8 mouse cellular contexts compared by ENCODE assay signal in the genomic region with DNA sequence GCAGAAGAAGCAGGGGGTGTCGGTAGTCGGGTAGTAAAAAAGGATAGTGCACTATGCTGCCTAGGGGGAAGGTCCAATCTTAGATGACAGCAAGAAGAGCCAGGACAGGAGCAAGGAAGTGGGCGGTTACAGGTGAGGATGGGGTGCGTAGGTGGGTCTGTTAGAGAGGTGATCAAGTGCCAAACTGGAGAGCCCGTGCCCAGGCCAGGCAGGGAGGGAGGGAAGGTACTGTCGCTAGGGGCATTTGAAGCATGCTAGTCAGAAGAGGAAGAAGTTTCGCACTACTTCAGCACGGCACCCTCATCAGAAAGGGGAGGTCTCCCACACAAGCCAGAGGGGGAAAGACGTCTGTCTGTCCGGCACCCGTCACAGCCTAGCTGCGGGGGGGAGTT. TPM values are rescaled to one million over a fixed set of nuclear protein-coding genes. Genes with fewer than 3 reads are reported as not detected.
DNase-seq lines count a peak whose midpoint lies in the region; ATAC-seq and TF ChIP-seq lines count a peak whose summit lies in the region.

No protein-coding gene starts in this region.

- H3K4me2 ChIP-seq in embryonic facial prominence, embryonic 15.5 days (replicated peaks) = peak overlapping the region; percentile 77
- H3K4me2 ChIP-seq in limb, embryonic 13.5 days (replicated peaks) = peak overlapping the region; percentile 82

- DNase-seq in liver, adult 2 months (ENCODE audit: extremely low read depth, low read depth, low spot score) = no peak
- no peak for DNase-seq in liver
- no peak for DNase-seq in T-cell, adult 2 months (ENCODE audit: low spot score)
- DNase-seq in gastrocnemius, postnatal 25 days = no peak
- no peak for DNase-seq in frontal cortex, adult 2 months (ENCODE audit: extremely low spot score in 1 of 2, low spot score in 1 of 2)

- WGBS in liver, adult 2 months = 3% methylated on average over 12 of the region's 12 CpGs
- 4% methylated on average over 12 of the region's 12 CpGs for WGBS in embryonic facial prominence, embryonic 15.5 days
- WGBS in limb, embryonic 13.5 days = 4% methylated on average over 12 of the region's 12 CpGs

- H3K9me3 ChIP-seq in embryonic facial prominence, embryonic 15.5 days (replicated peaks) = no peaks in the 10 kb centered on the region
- H3K9me3 ChIP-seq in limb, embryonic 13.5 days = no peaks in the 10 kb centered on the region

- no peaks in the 10 kb centered on the region for H3K27me3 ChIP-seq in liver, adult 2 months (ENCODE audit: control insufficient read depth, insufficient read depth, low read length)
- H3K27me3 ChIP-seq in embryonic facial prominence, embryonic 15.5 days = no peaks in the 10 kb centered on the region
- no peaks in the 10 kb centered on the region; the same call in 1 of the 2 replicates for H3K27me3 ChIP-seq in limb, embryonic 13.5 days

- ATAC-seq in embryonic facial prominence, embryonic 15.5 days (ENCODE audit: insufficient number of reproducible peaks, low FRiP score, low TSS enrichment, low read depth) = 0 out of 2 replicates have a peak, but pooled peaks have one; percentile 1
- peak; percentile 6 for ATAC-seq in limb, embryonic 13.5 days (ENCODE audit: low FRiP score, low read depth)
- ATAC-seq in neutrophil, adult 5-6 weeks (ENCODE audit: extremely low read depth, insufficient number of reproducible peaks, low FRiP score, poor library complexity, severe bottlenecking) = peak; percentile 17; the same call in 1 of the 2 replicates

- TF ChIP-seq POLR2A in liver, adult 2 months (IDR thresholded peaks at IDR 0.05; ENCODE audit: extremely low read depth, insufficient read depth, low read length) = no peak

- H3K79me2 ChIP-seq in liver, adult 2 months (ENCODE audit: control insufficient read depth, insufficient read depth, low read length) = peaks cover 14% of the 10 kb centered on the region; the same call in 1 of the 2 replicates

- H3K4me1 ChIP-seq in liver, adult 2 months (ENCODE audit: control insufficient read depth, insufficient read depth, low read length) = peaks cover 15% of the 10 kb centered on the region
- peaks cover 36% of the 10 kb centered on the region for H3K4me1 ChIP-seq in embryonic facial prominence, embryonic 15.5 days
- peaks cover 32% of the 10 kb centered on the region for H3K4me1 ChIP-seq in limb, embryonic 13.5 days

- peak overlapping the region; percentile 76 for H3K27ac ChIP-seq in liver, adult 2 months (replicated peaks; ENCODE audit: insufficient read depth, low read depth, low read length)
- H3K27ac ChIP-seq in embryonic facial prominence, embryonic 15.5 days (replicated peaks) = peak overlapping the region; percentile 80
- peak overlapping the region; percentile 62 for H3K27ac ChIP-seq in limb, embryonic 13.5 days

- TF ChIP-seq CTCF in liver, adult 2 months (IDR thresholded peaks at IDR 0.05; ENCODE audit: low read depth, low read length) = no peak

- H3K36me3 ChIP-seq in liver, adult 2 months (ENCODE audit: control insufficient read depth, insufficient read depth, low read length) = no peaks in the 10 kb centered on the region
- H3K36me3 ChIP-seq in embryonic facial prominence, embryonic 15.5 days = peaks cover 26% of the 10 kb centered on the region
- peaks cover 28% of the 10 kb centered on the region for H3K36me3 ChIP-seq in limb, embryonic 13.5 days

- peak overlapping the region; percentile 85 for H3K4me3 ChIP-seq in liver, adult 2 months (ENCODE audit: insufficient read depth, low read depth, low read length)
- peak overlapping the region; percentile 95 for H3K4me3 ChIP-seq in embryonic facial prominence, embryonic 15.5 days (replicated peaks)
- H3K4me3 ChIP-seq in limb, embryonic 13.5 days = peak overlapping the region; percentile 95

- H3K9ac ChIP-seq in liver, adult 2 months (ENCODE audit: low read depth, low read length) = peak overlapping the region; percentile 96
- H3K9ac ChIP-seq in embryonic facial prominence, embryonic 15.5 days = peak overlapping the region; percentile 97
- H3K9ac ChIP-seq in limb, embryonic 13.5 days = peak overlapping the region; percentile 98

RNA-seq across cellular contexts. Expression of a gene that starts 0.4 kb away (rescaled TPM):
- total RNA-seq in liver, adult 2 months (2014; rRNA removed) = 11.4 and 16.4 TPM in 2 replicates
- polyA plus RNA-seq in liver, adult 2 months (2012; rRNA removed) = 23.0 and 25.7 TPM in 2 replicates
- 34.2 and 38.0 TPM in 2 replicates for polyA plus RNA-seq in embryonic facial prominence, embryonic 15.5 days (2015; fragmentation: Nextera tagmentation; extraction: Ambion mirVana)
- 31.1 and 32.1 TPM in 2 replicates for polyA plus RNA-seq in limb, embryonic 13.5 days (2015; fragmentation: Nextera tagmentation; extraction: Ambion mirVana)
- 30.5 and 34.5 TPM in 2 replicates for total RNA-seq in neutrophil, adult 5-6 weeks (2017)
- total RNA-seq in gastrocnemius, postnatal 25 days (2021) = 1 to 10 TPM; 9.3 to 9.9 TPM
- 38.3 and 40.2 TPM in 2 replicates for polyA plus RNA-seq in frontal cortex, adult 2 months (2012; rRNA removed)

RNA-seq across cellular contexts. Expression of a gene that starts 9.6 kb away (rescaled TPM):
- 6.6 and 9.9 TPM in 2 replicates for total RNA-seq in liver, adult 2 months (2014; rRNA removed)
- polyA plus RNA-seq in liver, adult 2 months (2012; rRNA removed) = 8.1 and 9.2 TPM in 2 replicates
- 19.0 and 23.0 TPM in 2 replicates for polyA plus RNA-seq in embryonic facial prominence, embryonic 15.5 days (2015; fragmentation: Nextera tagmentation; extraction: Ambion mirVana)
- 6.6 TPM in 2 replicates for polyA plus RNA-seq in limb, embryonic 13.5 days (2015; fragmentation: Nextera tagmentation; extraction: Ambion mirVana)
- total RNA-seq in neutrophil, adult 5-6 weeks (2017) = not detected in 2 replicates
- total RNA-seq in gastrocnemius, postnatal 25 days (2021) = 10 to 100 TPM in 1 of 2 experiments, 1 to 10 TPM in 1; 9.2 to 13.4 TPM
- 2.6 and 3.4 TPM in 2 replicates for polyA plus RNA-seq in frontal cortex, adult 2 months (2012; rRNA removed)

RNA-seq across cellular contexts. Expression of a gene that starts 16.5 kb away (rescaled TPM):
- 20.2 and 23.9 TPM in 2 replicates for total RNA-seq in liver, adult 2 months (2014; rRNA removed)
- polyA plus RNA-seq in liver, adult 2 months (2012; rRNA removed) = 136 and 216 TPM in 2 replicates
- polyA plus RNA-seq in embryonic facial prominence, embryonic 15.5 days (2015; fragmentation: Nextera tagmentation; extraction: Ambion mirVana) = 15.6 and 19.8 TPM in 2 replicates
- polyA plus RNA-seq in limb, embryonic 13.5 days (2015; fragmentation: Nextera tagmentation; extraction: Ambion mirVana) = 7.3 TPM in 2 replicates
- 16.5 and 16.7 TPM in 2 replicates for total RNA-seq in neutrophil, adult 5-6 weeks (2017)
- total RNA-seq in gastrocnemius, postnatal 25 days (2021) = 10 to 100 TPM; 11.0 to 14.7 TPM
- polyA plus RNA-seq in frontal cortex, adult 2 months (2012; rRNA removed) = 38.5 and 52.4 TPM in 2 replicates

RNA-seq across cellular contexts. Expression of a gene that starts 58.2 kb away (rescaled TPM):
- total RNA-seq in liver, adult 2 months (2014; rRNA removed) = 3.0 and 3.6 TPM in 2 replicates
- 8.1 and 8.3 TPM in 2 replicates for polyA plus RNA-seq in liver, adult 2 months (2012; rRNA removed)
- polyA plus RNA-seq in embryonic facial prominence, embryonic 15.5 days (2015; fragmentation: Nextera tagmentation; extraction: Ambion mirVana) = 8.6 and 8.7 TPM in 2 replicates
- polyA plus RNA-seq in limb, embryonic 13.5 days (2015; fragmentation: Nextera tagmentation; extraction: Ambion mirVana) = 4.9 and 5.5 TPM in 2 replicates
- total RNA-seq in neutrophil, adult 5-6 weeks (2017) = 3.0 and 4.8 TPM in 2 replicates
- 1 to 10 TPM; 5.4 to 9.5 TPM for total RNA-seq in gastrocnemius, postnatal 25 days (2021)
- 8.3 and 9.8 TPM in 2 replicates for polyA plus RNA-seq in frontal cortex, adult 2 months (2012; rRNA removed)
